In genomic region chr13:46908387-46908786, GRCm38 (mm10) we compare ENCODE assay signal across 23 mouse cellular contexts. TPM values are rescaled to one million over a fixed set of nuclear protein-coding genes. Genes with fewer than 3 reads are reported as not detected.
DNase-seq lines count a peak whose midpoint lies in the region; ATAC-seq and TF ChIP-seq lines count a peak whose summit lies in the region.
"Had no signal": no experiment of that assay in that cellular context is flagged by ENCODE, and none has a peak within 500 bp of the region (broad histone marks: within the 10 kb centered on the region; RNA-seq: fewer than 3 reads in every experiment).

No protein-coding gene starts in this region.

- TF ChIP-seq EP300 in heart, adult 2 months (IDR thresholded peaks at IDR 0.05; ENCODE audit: insufficient read depth, low read depth, low read length) = no peak
- peak; percentile 28; the same call in 1 of the 2 replicates for TF ChIP-seq EP300 in CH12.LX (IDR thresholded peaks at IDR 0.05; ENCODE audit: low read length)

- dilution Hi-C loops in CH12.LX (cut with MboI; ENCODE audit: extremely low pct_ligation_motif_present, extremely low pct_unique_long_range_greater_than_20kb, low sequenced_read_pairs) = no loop called here

- no peak for TF ChIP-seq POLR2A in heart, adult 2 months (IDR thresholded peaks at IDR 0.05; ENCODE audit: insufficient read depth, low read depth, low read length)
- TF ChIP-seq POLR2A in CH12.LX (IDR thresholded peaks at IDR 0.05; ENCODE audit: low read depth, low read length) = no peak

- no peak overlapping the region for H3K4me3 ChIP-seq in heart, adult 2 months
- H3K4me3 ChIP-seq in heart, embryonic 12.5 days = no peak overlapping the region
- H3K4me3 ChIP-seq in heart, embryonic 15.5 days = no peak overlapping the region
- no peak overlapping the region for H3K4me3 ChIP-seq in CH12.LX (replicated peaks in 1 of 3; ENCODE audit: low read depth in 2 of 3, low read length in 2 of 3, poor library complexity in 1 of 3)
- no peak overlapping the region for H3K4me3 ChIP-seq in gastrocnemius, adult 2 months
- H3K4me3 ChIP-seq: hindbrain, embryonic 10.5 days; hindbrain, embryonic 13.5 days; intestine, embryonic 15.5 days; kidney, embryonic 15.5 days had no signal

- no peaks in the 10 kb centered on the region for H3K9me3 ChIP-seq in heart, embryonic 12.5 days (replicated peaks)
- no peaks in the 10 kb centered on the region for H3K9me3 ChIP-seq in heart, embryonic 15.5 days (replicated peaks)
- no peaks in the 10 kb centered on the region for H3K9me3 ChIP-seq in CH12.LX (replicated peaks; ENCODE audit: low read length)
- H3K9me3 ChIP-seq: G1E; hindbrain, embryonic 13.5 days; intestine, embryonic 15.5 days; kidney, embryonic 15.5 days had no signal

- no peak for TF ChIP-seq RAD21 in CH12.LX (IDR thresholded peaks at IDR 0.05; ENCODE audit: low read depth, low read length)

- peaks cover 2% of the 10 kb centered on the region; the same call in 1 of the 2 replicates for H3K36me3 ChIP-seq in heart, adult 2 months (ENCODE audit: control insufficient read depth, insufficient read depth, low read length)
- H3K36me3 ChIP-seq in heart, embryonic 12.5 days = no peaks in the 10 kb centered on the region
- H3K36me3 ChIP-seq in heart, embryonic 15.5 days = no peaks in the 10 kb centered on the region
- no peaks in the 10 kb centered on the region for H3K36me3 ChIP-seq in CH12.LX (replicated peaks in 1 of 2; ENCODE audit: control insufficient read depth in 1 of 2, insufficient read depth in 1 of 2, low read length in 1 of 2)
- H3K36me3 ChIP-seq: G1E; intestine, embryonic 15.5 days had no signal

- H3K79me2 ChIP-seq in heart, adult 2 months (replicated peaks; ENCODE audit: control insufficient read depth, insufficient read depth, low read length) = peaks cover 4% of the 10 kb centered on the region
- no peaks in the 10 kb centered on the region for H3K79me2 ChIP-seq in CH12.LX (replicated peaks; ENCODE audit: control insufficient read depth, extremely low read depth, insufficient read depth, poor library complexity, severe bottlenecking)

- no peak for ATAC-seq in heart, embryonic 12.5 days (ENCODE audit: insufficient number of reproducible peaks, low FRiP score)
- ATAC-seq in heart, embryonic 15.5 days (replicated peaks; ENCODE audit: insufficient number of reproducible peaks, insufficient read depth, low FRiP score, low read depth) = no peak
- ATAC-seq: forebrain, embryonic 14.5 days; forebrain, postnatal 0 days; hindbrain, embryonic 16.5 days; intestine, embryonic 15.5 days; Patski had no signal

- no peaks in the 10 kb centered on the region for H3K27me3 ChIP-seq in heart, adult 2 months (ENCODE audit: control insufficient read depth, insufficient read depth, low read length)
- no peaks in the 10 kb centered on the region for H3K27me3 ChIP-seq in heart, embryonic 12.5 days (replicated peaks)
- H3K27me3 ChIP-seq in heart, embryonic 15.5 days = no peaks in the 10 kb centered on the region
- H3K27me3 ChIP-seq in CH12.LX (replicated peaks) = no peaks in the 10 kb centered on the region
- H3K27me3 ChIP-seq: hindbrain, embryonic 13.5 days; intestine, embryonic 15.5 days; kidney, embryonic 15.5 days; Patski had no signal

- intact Hi-C loops in heart, adult 2 months (cut with DNase I) = no loop called here
- intact Hi-C loops in heart, postnatal 36 days (cut with DNase I) = no loop called here
- intact Hi-C loops in gastrocnemius, adult 2 months (cut with DNase I) = no loop called here

- DNase-seq in heart, adult 2 months = no peak
- DNase-seq in heart, adult 9 months (ENCODE audit: low spot score in 2 of 2) = no peak
- no peak for DNase-seq in heart, adult 11 months
- DNase-seq in heart, postnatal 36 days = no peak
- DNase-seq in CH12.LX (ENCODE audit: extremely low read depth) = peak; percentile 4
- no peak for DNase-seq in gastrocnemius, adult 2 months
- DNase-seq: cerebellum, adult 18-20 months; cerebellum, adult 9-10 months; cerebellum, postnatal 14 days; gastrocnemius, postnatal 25 days; kidney, adult 11 months; kidney, adult 8-10 months had no signal

- 72% methylated on average over 2 of the region's 2 CpGs for WGBS in heart, adult 2 months
- WGBS in heart, embryonic 12.5 days = 82% methylated on average over 2 of the region's 2 CpGs
- 81% methylated on average over 2 of the region's 2 CpGs for WGBS in heart, embryonic 15.5 days

- in situ Hi-C loops in CH12.LX (cut with MboI; ENCODE audit: low pct_ligation_motif_present, low pct_unique_long_range_greater_than_20kb, low sequenced_read_pairs) = no loop called here

- no peak overlapping the region for H3K4me2 ChIP-seq in heart, embryonic 12.5 days
- H3K4me2 ChIP-seq in heart, embryonic 15.5 days = no peak overlapping the region
- H3K4me2 ChIP-seq in CH12.LX (ENCODE audit: insufficient read depth, low read depth, poor library complexity, severe bottlenecking) = peak overlapping the region; percentile 31; the same call in 1 of the 2 replicates
- H3K4me2 ChIP-seq: hindbrain, embryonic 13.5 days; intestine, embryonic 15.5 days; kidney, embryonic 15.5 days had no signal

- H3K27ac ChIP-seq in heart, adult 2 months = peak overlapping the region; percentile 60
- peak overlapping the region; percentile 84 for H3K27ac ChIP-seq in heart, embryonic 12.5 days (ENCODE audit: poor library complexity, severe bottlenecking)
- peak overlapping the region; percentile 85 for H3K27ac ChIP-seq in heart, embryonic 15.5 days
- H3K27ac ChIP-seq in CH12.LX (ENCODE audit: insufficient read depth, low read depth) = no peak overlapping the region
- no peak overlapping the region for H3K27ac ChIP-seq in gastrocnemius, adult 2 months
- H3K27ac ChIP-seq: hindbrain, embryonic 10.5 days; hindbrain, embryonic 13.5 days; intestine, embryonic 15.5 days; kidney, embryonic 15.5 days had no signal

- TF ChIP-seq CTCF in heart, adult 2 months (IDR thresholded peaks at IDR 0.05) = no peak
- no peak for TF ChIP-seq CTCF in CH12.LX (conservative IDR thresholded peaks at IDR 0.05 in 1 of 2, IDR thresholded peaks at IDR 0.05 in 1 of 2; ENCODE audit: low read depth in 2 of 2, low read length in 2 of 2)
- TF ChIP-seq CTCF in gastrocnemius, adult 2 months (IDR thresholded peaks at IDR 0.05) = no peak

- H3K4me1 ChIP-seq in heart, adult 2 months (ENCODE audit: control insufficient read depth, insufficient read depth, low read length) = peaks cover 23% of the 10 kb centered on the region
- H3K4me1 ChIP-seq in heart, embryonic 12.5 days (replicated peaks) = peaks cover 76% of the 10 kb centered on the region
- peaks cover 68% of the 10 kb centered on the region for H3K4me1 ChIP-seq in heart, embryonic 15.5 days (replicated peaks)
- peaks cover 10 to 40% of the 10 kb centered on the region in 2 experiments for H3K4me1 ChIP-seq in CH12.LX (ENCODE audit: control insufficient read depth in 1 of 2, insufficient read depth in 2 of 2)
- H3K4me1 ChIP-seq: intestine, embryonic 15.5 days had no signal

- H3K9ac ChIP-seq in heart, adult 2 months (ENCODE audit: low read depth, low read length) = no peak overlapping the region
- no peak overlapping the region for H3K9ac ChIP-seq in heart, embryonic 12.5 days
- no peak overlapping the region for H3K9ac ChIP-seq in heart, embryonic 15.5 days
- H3K9ac ChIP-seq in CH12.LX (ENCODE audit: insufficient read depth, low read depth) = no peak overlapping the region
- H3K9ac ChIP-seq: forebrain, postnatal 0 days; hindbrain, embryonic 13.5 days; intestine, embryonic 15.5 days; kidney, embryonic 15.5 days had no signal

TF ChIP-seq in CH12.LX, 34 proteins besides CTCF, POLR2A, EP300 and RAD21:
- TF ChIP-seq HCFC1 (IDR thresholded peaks at IDR 0.05; ENCODE audit: low read depth, low read length) = no peak
- no peak for TF ChIP-seq NELFE (IDR thresholded peaks at IDR 0.05; ENCODE audit: low read depth, low read length)
- TF ChIP-seq JUN (IDR thresholded peaks at IDR 0.05; ENCODE audit: insufficient read depth, low read depth, low read length) = peak; percentile 53
- TF ChIP-seq USF1 (IDR thresholded peaks at IDR 0.05; ENCODE audit: low read depth, low read length) = no peak
- TF ChIP-seq SMC3 (IDR thresholded peaks at IDR 0.05; ENCODE audit: low read depth, low read length) = no peak
- no peak for TF ChIP-seq E2F4 (IDR thresholded peaks at IDR 0.05; ENCODE audit: insufficient replicate concordance, low read depth, low read length)
- TF ChIP-seq CHD2 (IDR thresholded peaks at IDR 0.05; ENCODE audit: low read length) = no peak
- TF ChIP-seq JUND (conservative IDR thresholded peaks at IDR 0.05; ENCODE audit: low read depth, low read length) = peak; percentile 58; the same call in 1 of the 2 replicates
- TF ChIP-seq TBP (conservative IDR thresholded peaks at IDR 0.05; ENCODE audit: low read depth, low read length) = no peak
- TF ChIP-seq ETS1 (conservative IDR thresholded peaks at IDR 0.05; ENCODE audit: low read depth, low read length) = peak; percentile 36; the same call in 1 of the 2 replicates

RNA-seq across cellular contexts. Expression of gene Kif13a, which starts 21.3 kb away (rescaled TPM):
- 100 to 1,000 TPM; 108 to 113 TPM for total RNA-seq in heart, adult 2 months (2021)
- polyA plus RNA-seq in heart, adult 2 months (2012; rRNA removed) = 49.8 and 75.4 TPM in 2 replicates
- 51.4 and 56.0 TPM in 2 replicates for polyA plus RNA-seq in heart, embryonic 12.5 days (2016; fragmentation: Nextera tagmentation; extraction: Ambion mirVana)
- polyA plus RNA-seq in heart, embryonic 15.5 days (2015; fragmentation: Nextera tagmentation; extraction: Ambion mirVana) = 41.6 and 45.3 TPM in 2 replicates
- 100 to 1,000 TPM; 109 to 112 TPM for total RNA-seq in heart, postnatal 36 days (2021)
- total RNA-seq in CH12.LX (2012; rRNA removed) (not detected in 2 replicates), CH12.LX (2014; rRNA removed) (not detected in 2 replicates)
- polyA plus RNA-seq in CH12.LX (2012; ENCODE audit: insufficient read length, low read depth) = not detected in 2 replicates
- total RNA-seq in gastrocnemius, adult 2 months (2021) = 10 to 100 TPM; 90.6 to 92.3 TPM
- polyA plus RNA-seq: G1E had no signal

Comparison
In these comparisons a context has a peak if more than half of its experiments do, and no peak if none do; other contexts are left out.
1. H3K27ac ChIP-seq: peak in heart, adult 2 months (single experiment), heart, embryonic 12.5 days (single experiment) and heart, embryonic 15.5 days (single experiment); none in CH12.LX (single experiment) and gastrocnemius, adult 2 months (single experiment).
2. RNA of gene Kif13a, which starts 21.3 kb away (total RNA-seq): 108 to 113 TPM in heart, adult 2 months, 109 to 112 TPM in heart, postnatal 36 days and 90.6 to 92.3 TPM in gastrocnemius, adult 2 months; not detected in CH12.LX; every median in the first group is over 10 times any median in the second.